Mouse (Mus musculus): ENCODE measurements at regions not wholly inside any gene's neighbourhood (a gene's known extent, or its start where the extent isn't known, plus 50 kb on each side); places are given as distances from the start of the nearest gene placed in this dataset.

GRCm38 (mm10) chr1:137133734-137134133, 173.5 kb upstream of the Nr5a2 start:
- no peak for DNase-seq (ENCODE audit: low spot score in 2 of 2)

- DNase-seq (ENCODE audit: low spot score in 2 of 2), result no peak
Observed at GRCm38 (mm10) chr1:137130264-137130663, 170.0 kb upstream of the Nr5a2 start.

- no peak for DNase-seq (ENCODE audit: low spot score in 2 of 2)
Observed at GRCm38 (mm10) chr1:137129116-137129515, 168.9 kb upstream of the Nr5a2 start.

DNA sequence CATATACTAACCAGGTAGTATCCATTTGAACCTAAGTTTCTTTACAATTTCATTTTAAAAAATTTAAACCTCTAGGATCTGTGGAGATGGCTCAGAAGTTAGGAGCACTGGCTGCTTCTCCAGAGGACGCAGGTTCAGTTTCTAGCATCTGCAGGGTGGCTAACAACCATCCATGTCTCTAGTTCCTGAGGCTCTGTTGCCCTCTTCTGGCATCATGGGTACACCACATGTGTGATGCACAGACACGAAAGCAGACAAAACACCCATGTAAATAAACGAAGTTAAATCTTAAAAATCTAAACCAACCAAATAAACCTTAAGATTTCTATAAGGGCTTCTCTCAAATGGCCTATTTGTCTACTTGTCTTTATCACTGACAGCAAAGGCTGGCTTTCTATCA, 157.6 kb upstream of the Nr5a2 start:
- DNase-seq (ENCODE audit: low spot score in 2 of 2), result no peak

DNA sequence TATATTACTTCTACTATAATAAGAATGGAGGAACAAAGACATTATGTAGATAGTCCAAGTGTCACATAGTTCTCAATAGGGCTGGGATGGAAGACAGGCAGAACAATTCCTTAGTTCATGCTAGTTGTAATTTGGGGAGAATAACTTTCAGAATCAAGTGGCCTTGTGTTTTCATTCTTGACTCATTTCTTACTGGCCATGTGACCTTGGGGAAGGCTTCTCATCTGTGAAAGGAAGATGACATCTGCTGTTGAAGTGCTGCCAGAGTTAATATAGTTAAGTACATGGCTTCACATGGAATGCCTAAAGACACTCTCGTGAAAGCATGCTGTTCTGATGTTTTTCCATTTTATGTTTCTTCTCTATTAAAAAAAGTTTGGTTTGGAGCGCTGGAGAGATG, 146.2 kb upstream of the Nr5a2 start:
- DNase-seq (ENCODE audit: low spot score in 2 of 2), result no peak

DNA sequence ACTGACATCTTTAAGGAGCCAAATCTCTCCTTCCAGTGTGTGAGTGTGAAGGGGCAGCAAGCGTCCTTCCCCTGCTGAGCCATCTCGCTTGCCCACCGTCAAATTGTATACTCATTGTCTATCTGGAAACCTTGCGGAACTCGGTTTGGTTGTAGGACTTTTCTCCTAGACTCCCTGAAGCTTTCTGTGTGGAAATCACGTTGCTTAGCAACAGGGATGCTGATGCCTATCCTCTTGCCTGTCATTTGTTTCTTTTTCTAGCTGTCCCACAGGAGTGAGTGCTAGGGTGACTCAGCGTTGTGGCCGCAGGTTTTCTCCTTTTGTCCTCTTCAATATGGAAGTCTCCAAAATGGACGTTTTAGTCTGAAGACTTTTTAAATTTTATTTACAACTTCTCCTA, 131.5 kb upstream of the Nr5a2 start:
- DNase-seq (ENCODE audit: low spot score in 2 of 2), result no peak

GRCm38 (mm10) chr1:137088148-137088547, 127.9 kb upstream of the Nr5a2 start:
- no peak for DNase-seq (ENCODE audit: low spot score in 2 of 2)

- no peak for DNase-seq (ENCODE audit: low spot score in 2 of 2)
Observed at GRCm38 (mm10) chr1:137086766-137087165, 126.5 kb upstream of the Nr5a2 start.

DNA sequence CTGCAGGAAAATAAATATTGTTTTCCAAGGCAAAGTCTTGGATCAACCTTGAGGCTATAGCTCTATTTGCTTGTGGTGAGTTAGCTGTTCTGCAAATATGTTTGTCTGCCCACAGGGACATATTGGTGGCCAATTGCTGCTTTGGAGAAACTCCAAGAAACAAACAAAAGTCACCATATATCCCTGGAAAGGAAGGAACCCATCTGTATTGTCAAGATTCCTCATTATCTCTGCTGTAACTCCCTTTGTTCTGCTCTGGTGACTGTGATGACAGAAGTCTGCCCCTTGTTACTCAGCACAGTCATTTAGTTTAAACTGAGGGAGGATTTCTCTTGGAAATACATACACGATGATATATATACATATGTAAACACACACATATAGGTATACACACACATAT, 123.3 kb upstream of the Nr5a2 start:
- DNase-seq (ENCODE audit: low spot score in 2 of 2), result no peak

- no peak for DNase-seq (ENCODE audit: low spot score in 2 of 2)
Observed at GRCm38 (mm10) chr1:137079401-137080003, 119.3 kb upstream of the Nr5a2 start.

DNA sequence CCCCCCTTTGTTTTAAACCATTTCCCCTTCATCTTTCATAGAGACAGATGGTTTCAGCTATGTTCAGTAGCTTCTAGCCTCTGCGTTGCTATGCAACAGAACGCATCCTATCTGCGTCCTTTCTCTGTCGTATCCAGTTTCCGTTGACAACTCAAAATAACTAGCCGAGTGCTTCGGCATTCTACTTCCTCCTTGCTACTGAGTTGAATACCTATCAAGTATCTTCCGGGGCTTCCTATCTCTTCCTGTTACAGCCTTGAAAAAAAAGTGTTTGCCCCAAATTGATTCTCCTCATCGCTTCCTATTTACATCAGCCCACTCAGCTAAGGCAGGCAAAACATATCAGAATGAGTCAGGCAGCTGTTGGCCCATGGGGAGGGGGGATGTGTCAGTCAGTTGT, 114.5 kb upstream of the Nr5a2 start:
- no peak for DNase-seq (ENCODE audit: low spot score in 2 of 2)

- no peak for DNase-seq (ENCODE audit: low spot score in 2 of 2)
Observed at GRCm38 (mm10) chr1:137073857-137074572, 113.8 kb upstream of the Nr5a2 start.

- DNase-seq (ENCODE audit: low spot score in 2 of 2), result no peak
Observed at GRCm38 (mm10) chr1:137060914-137061313, 100.7 kb upstream of the Nr5a2 start.

DNA sequence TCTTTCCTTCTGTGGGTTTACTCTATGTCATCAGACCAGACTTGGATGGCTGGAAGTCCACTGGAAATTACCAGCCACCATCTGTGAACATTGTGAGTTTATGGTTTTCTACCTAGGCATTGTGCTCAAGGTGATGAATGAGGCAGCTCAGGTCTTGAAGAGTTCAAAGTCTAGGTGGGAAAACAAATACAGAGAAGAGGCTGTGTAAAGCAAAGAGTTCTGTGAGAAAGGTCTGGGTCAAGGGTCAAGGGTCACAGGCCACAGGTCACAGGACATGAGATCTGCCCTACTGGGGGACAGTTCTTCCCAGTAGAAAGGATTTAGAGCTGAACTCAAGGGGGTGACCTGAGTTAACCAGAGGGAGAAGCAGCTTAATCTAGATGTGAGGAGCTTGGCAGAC, 92.9 kb upstream of the Nr5a2 start:
- DNase-seq (ENCODE audit: low spot score in 2 of 2), result no peak

DNA sequence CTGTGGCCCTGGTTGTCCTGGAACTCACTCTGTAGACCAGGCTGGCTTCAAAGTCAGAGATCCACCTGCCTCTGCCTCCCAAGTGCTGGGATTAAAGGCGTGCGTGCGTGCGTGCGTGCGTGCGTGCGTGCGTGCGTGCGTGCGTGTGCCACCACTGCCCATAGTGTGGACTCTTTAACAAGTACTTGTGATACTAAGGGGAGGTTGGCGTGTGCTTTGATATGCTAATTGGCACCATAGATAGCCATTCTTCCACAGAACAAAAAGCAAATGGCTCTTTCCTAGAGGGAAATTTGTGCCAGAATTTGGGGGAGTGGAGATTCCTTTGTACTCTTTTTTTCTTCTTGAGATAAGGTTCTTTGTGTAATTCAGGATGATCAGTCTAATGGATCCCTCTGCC, 91.3 kb upstream of the Nr5a2 start:
- DNase-seq (ENCODE audit: low spot score in 2 of 2), result no peak

DNA sequence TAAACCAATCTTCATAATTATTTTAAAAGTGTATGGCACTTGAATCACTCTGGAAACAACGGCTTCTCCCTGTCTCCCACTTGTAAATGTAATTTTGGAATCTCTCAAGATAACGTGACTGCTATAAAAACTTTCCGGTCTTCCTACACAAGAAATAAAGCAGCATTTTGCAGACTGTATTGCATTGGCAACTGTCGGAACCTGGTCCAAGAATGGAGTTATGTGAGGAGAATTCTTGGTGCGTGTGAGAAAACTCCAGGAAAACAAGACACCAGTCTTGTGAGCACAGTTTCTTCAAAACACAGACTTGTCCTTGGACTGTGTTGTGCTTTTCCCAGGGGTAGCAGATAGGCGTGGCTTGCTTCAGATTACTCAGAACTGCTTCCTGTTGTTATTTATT, 83.8 kb upstream of the Nr5a2 start:
- DNase-seq (ENCODE audit: low spot score in 2 of 2), result no peak

DNA sequence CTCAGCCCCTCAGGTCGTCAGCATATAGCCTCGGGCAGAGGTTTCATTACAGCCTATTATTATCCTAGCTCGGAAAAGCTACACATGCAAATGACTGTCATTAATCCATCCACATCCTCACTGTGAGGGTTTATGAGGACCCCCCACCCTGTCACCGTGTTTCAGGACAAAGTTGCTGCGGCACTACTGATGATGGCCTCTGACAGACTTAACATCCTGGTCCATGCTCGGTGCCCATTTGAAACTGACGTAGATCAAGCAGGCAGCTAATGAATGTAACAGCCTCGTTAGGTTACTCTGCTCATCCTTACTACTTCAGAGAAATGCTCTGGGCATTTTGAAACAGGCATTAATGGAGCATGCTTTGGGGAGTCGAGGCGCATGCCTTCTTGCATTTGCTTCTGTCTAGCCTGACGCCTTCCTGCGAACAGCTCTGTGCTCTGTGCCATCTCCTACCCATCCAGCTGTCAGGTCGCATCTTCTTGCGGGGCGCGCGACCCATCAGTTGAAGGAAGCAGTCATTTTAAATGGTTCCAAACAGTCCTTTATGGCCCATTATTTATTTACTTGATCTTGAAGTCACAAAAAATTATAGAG, 82.3 kb upstream of the Nr5a2 start:
- DNase-seq (ENCODE audit: low spot score in 2 of 2), result no peak

GRCm38 (mm10) chr1:137040898-137041297, 80.7 kb upstream of the Nr5a2 start:
- no peak for DNase-seq (ENCODE audit: low spot score in 2 of 2)

- no peak for DNase-seq (ENCODE audit: low spot score in 2 of 2)
Observed at GRCm38 (mm10) chr1:137034586-137034985, 74.3 kb upstream of the Nr5a2 start.

GRCm38 (mm10) chr1:137033679-137034078, 73.4 kb upstream of the Nr5a2 start:
- no peak for DNase-seq (ENCODE audit: low spot score in 2 of 2)

- no peak for DNase-seq (ENCODE audit: low spot score in 2 of 2)
Observed at GRCm38 (mm10) chr1:137023706-137024105, 63.5 kb upstream of the Nr5a2 start.

DNA sequence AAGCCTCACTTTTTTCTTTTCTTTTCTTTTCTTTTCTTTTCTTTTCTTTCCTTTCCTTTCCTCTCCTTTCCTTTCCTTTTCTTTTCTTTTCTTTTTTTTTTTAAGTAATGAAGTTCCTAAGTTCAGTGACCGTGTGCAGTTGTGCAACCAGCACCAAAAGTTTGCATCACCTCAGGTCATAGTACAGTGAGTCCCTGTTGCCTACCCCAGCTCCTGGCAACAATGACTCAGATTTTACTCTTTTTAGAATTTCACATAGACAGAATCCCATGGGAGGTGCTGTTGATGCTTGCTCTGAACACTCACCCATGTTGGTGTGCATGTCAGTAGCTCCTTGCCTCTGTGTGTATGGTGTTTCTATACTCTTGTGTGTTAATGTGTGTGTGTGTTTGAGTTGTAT, 60.3 kb upstream of the Nr5a2 start:
- DNase-seq (ENCODE audit: low spot score in 2 of 2), result no peak

DNA sequence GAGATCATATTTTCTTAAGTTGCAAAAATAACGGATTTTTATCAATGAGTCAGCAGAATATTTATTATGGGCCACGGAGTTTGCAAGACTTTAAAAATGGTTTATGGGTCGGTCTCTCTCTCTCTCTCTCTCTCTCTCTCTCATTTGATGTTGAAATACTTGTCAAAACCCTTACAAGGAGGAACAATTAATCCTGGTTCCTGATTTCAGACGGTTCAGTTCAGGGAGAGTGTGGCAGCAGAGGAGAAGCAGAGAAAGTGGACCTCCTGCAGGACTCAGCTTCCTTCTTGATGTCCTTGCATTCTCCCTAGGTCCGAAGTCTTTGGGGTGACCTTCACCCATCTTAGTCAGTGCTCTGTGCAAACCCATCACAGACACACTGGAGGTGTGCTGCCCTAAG, 57.4 kb upstream of the Nr5a2 start:
- DNase-seq (ENCODE audit: low spot score in 2 of 2), result no peak

All from heart, adult 9 months (tissue).